Mouse (Mus musculus): Measurements from ENCODE around the gene Mocs3.

DNA sequence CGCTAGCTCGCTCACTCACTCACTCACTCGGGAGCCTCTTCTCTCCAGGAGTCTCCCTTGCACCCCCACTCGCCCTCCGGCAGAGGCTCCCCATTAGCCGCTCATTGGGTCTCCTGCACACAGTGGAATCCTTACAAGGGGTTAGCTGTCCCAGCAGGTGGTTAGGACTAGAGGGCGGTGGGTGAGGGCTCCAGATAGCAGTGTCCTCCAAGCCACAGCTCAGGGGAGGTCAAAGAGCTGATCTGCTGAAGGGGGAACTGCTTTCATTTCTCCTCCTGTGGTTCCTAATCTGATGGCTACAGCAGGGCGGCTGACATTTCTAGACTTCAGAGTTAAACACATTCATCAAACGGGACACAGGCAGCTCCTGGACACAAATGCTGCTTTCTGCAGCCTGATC is 43.0 kb downstream of the Mocs3 start:
- TF ChIP-seq CTCF (IDR thresholded peaks at IDR 0.05; ENCODE audit: borderline replicate concordance, insufficient read depth, low read length), result no peak
- TF ChIP-seq POLR2A (IDR thresholded peaks at IDR 0.05; ENCODE audit: low read depth, low read length), result no peak

All from embryonic fibroblast, embryonic 13.5 days (primary cell).